Mouse (Mus musculus) kidney, postnatal 4 days (tissue): ENCODE results near the gene Pde4b.
"Not testable (repeated sequence)": the region's sequence is repeated elsewhere in the genome, so short reads cannot be mapped to it uniquely, and the experiment has no call there.

Source experiments
- DNase-seq, 2 experiments: peaks; one replicate each; pipeline ENCODE4 v3.0.0; 2021; ENCODE audit warnings: mixed read lengths in 2 of 2

The Pde4b gene

DNA sequence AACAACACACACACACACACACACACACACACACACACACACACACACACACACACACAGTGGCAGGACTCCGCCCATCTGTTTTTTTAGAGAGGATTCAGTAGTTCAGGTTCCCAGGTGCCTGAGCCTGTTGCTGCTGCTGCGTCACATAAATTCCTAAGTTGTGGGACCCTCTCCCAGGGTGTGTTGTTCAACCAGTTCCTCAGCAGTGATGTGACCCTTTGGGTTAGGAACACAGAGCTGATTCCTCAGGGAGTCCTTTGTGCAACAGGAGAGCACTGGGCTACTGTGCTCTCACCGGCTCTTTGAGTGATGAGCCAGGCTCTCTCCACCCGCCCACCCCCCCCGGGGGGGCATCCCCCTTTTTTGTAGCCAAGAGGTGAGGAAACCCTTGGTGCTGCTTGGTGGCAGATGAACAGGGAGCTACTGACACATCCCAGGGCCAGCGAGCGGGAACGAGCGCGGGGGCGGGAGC lies at the start of gene Pde4b:
Gene Pde4b, plus strand, starts transcription at position 453 of the 475 bp plus-strand sequence.
- no peak for DNase-seq

DNA sequence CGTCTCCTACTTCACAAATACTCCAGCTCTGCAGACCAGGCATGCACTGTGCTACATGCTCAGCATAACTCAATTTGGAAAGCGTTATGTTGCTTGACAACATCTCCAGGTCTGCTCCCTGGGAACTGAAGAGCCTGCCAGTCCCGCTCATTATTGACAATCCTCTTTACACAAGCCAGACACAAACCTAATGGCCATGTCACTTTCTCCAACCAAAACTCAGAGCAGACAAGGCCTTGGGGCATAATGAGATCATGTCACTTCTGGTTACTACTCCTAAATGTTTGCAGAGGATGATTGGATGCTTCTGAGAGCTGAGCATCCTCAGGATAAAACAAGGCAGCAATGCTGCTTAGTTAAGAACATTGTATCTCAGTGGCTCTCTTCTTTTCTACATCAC lies 47.2 kb upstream of the Pde4b start:
- no peak for DNase-seq

DNA sequence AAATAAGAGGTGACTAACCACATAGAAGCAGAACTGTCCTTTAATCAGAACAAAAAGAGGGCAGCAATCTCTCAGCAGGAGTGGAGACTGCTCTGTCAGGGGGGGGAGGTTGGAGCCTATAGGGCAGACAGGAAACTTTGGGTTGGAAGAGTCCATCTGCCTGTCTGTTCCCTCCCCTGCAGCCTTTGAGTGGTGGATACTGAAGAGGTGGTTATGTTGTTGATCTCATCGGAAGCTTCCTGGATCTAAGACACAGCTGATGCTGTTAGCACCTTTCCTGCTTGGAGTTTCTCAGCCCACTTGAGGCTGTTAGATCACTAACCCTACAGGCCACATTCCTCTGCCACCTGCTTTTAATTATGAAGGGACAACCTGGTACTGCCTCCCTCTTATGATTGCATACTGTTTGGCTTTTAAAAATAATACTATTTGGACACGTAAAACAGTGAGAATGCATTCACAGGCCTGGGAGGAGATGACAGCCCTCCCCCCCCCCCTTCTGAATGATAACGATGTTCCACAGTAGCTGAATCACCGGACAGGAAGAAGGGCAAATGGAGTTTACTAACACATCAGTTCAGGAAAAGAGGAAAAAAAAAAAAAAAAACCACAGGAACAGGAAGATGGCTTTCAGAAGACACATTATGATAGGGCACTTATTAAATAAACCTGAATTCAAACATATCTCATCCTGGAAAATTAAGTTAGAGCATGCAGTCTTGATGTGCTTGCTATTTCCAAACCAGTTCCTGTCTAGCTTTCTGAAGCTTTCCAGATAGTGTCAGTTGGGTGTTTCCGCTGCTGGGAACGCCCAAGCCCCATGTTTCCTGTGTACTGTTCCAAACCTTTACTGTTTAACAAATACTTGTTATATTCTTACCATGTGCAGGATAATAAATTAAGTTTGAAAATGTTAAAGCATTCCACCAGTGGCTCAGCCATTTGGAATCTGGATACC lies 41.9 kb upstream of the Pde4b start:
- peak in 1 of 2 experiments; percentile 20 for DNase-seq

DNA sequence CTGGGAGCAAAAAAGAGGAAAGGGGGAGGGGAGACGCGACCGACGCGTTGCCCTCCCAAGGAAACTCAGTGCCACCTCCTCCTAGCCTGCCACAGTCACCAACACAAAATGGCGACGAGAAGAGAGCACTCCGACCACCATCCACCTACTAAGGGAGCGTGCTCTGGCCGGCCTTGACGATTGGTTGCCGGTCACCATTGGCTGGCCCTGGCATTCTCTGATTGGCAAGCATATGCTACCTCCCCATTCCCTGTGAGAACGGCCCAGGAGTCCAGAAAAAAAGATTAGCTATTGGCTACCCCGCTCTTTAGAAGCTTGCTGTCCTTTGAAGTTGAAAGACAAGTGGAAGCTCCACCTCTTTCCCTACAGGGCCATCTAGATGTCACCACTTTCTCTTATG lies 38.0 kb upstream of the Pde4b start:
- DNase-seq: not testable (repeated sequence)

DNA sequence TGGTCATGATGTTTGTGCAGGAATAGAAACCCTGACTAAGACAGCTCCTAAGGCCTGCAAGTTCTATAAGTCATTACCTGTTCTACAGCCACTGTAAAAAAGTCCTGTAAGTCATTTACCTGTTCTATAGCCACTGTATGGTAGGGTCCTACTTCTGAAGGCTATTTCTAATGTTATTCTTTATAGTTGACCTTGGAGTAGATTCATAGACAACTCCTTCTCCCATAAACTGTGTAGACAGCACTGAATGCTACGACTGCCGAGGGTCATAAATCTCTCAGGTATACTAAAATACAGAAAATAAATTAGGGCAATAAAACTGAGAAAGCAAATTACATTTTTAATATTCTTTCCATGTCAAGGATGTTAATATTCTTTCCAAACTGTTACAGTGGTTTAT lies 26.0 kb upstream of the Pde4b start:
- DNase-seq: no peak

DNA sequence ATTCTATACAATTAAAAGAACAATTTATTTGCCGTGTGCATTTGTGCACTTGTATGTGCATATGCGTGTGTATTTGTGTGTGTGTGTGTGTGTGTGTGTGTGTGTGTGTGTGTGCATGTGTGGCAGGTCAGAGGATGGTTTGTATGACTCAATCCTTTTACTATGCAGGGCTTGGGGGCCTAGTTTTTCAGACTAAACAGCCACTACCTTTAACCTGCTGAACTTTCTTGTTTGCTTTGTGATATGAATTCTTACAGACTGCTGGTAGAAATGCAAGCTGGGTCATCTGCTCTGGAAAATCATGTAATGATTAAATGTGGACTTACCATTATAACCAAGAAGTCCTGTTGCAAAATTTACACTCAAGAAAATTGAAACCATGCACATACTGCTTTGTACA lies 18.0 kb upstream of the Pde4b start:
- no peak for DNase-seq

DNA sequence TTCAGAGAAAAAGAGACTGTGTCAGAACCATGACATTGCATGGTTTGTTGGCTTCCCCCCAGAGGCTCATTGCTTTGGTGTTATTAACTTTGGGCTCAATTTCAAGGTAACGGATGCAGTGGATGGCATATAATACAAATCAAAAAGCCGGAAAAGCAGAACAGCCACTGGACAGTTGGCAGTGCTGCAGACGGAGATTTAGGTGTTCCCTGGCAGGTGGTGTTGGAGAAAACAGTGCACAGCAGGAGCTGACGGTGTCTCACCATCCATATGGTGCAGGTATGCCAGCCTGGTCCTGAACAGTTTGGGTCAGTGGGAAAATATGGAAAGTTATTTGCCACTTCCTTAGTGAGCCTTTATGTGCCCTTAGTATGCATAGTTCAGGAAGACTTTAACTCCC lies 1.0 kb upstream of the Pde4b start:
- DNase-seq: no peak

DNA sequence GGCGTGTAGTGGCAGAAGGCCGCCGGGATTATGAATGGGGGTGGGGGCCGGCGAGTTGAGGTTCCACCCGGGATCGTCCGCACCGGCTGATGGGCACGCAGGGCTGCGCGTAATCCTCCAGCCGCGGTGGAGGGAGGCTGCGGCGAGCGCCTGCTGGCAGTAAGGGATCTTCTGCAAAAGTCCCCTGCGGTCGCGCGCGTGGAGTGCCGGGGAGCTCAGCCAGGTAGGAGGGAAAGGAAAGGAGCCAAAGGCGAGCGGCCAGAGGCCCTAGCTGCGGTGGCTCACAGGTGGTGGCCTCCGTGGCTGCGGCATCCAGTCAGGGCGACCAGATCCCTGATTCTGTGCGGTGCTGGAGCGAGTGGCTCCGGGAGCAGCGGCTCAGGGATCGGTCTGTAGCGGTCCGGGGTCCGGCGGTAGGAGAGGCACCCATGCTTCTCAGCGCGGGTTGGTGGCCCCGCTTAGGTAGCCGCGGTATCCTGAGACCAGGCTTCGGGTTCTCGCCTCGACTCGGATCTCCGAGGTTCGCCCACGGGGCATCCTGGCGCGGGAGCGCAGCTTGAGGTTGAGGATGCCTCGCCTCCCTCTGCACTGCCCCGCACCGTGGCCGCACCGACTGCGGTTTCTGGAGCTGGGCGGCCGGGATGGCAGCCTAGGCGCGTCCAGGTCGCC lies 357 bp downstream of the Pde4b start:
- DNase-seq: peak; percentile 25 to 44

DNA sequence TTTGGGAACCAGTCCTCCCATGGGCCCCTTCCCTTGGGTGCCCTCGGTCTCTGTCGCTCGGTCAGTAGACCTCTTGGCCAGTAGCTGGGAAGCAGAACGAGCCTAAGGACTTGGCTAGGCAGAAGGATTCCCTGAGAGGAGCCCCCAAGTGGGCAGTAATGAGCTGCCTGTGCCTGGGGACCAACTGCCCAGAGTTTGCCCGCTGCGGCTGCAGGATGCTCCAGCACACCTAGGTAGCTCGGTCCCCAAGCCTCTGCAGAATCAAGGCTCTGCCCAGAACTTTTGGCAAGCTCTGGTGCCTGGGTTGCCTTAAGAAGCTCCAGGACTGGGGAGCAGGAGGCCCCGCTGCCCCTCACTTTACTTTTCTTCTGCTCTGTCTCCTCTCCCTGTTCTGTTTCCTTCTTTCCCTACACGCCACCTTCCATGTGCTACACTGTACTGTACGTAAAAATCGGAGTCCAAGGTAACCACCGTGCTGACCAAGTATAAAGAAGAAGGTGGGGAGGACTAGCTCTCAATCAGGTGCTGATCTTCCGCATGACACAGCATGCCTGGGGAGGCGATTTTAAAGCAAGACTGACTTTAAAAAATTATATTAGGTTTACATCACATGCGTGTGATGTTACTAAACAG lies 1.0 kb downstream of the Pde4b start:
- peak in 1 of 2 experiments; percentile 8 for DNase-seq

DNA sequence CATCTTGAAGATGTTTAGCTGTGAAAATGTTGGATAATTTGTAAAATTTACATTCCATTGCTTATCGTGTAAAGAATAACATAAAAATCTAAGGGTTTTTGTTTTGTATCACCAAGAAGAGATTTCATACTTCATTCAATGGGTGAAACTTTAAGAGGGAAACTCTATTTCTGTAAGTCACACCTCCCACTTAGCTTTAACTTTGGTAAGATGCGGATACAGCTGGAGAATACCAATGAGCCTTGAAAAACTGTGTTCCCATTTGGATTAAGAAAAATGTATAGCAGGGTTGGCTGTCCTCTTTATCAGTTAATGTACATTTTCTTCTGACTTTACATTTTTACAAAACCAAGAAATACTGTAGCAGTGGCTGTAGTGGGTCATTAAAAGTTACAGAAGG lies 8.5 kb downstream of the Pde4b start:
- no peak for DNase-seq

DNA sequence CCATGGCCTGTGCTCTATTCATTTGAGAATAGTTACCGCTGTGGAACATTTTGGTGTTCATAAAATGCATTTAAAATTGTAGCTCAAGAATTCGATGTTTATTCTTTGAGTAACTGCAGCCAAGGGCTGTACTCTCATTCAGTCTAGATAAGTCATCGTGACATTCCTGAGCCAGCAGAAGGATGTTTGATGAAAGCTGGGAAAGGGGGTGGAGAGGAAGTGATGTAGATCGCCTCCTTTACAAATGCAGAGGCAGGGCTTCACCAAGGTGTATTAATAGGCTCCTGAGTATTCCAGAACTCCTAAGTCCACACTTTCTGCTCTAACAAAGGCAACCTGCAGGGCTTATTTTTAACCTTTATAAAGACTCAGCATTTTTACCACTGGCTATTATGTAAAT lies 14.9 kb downstream of the Pde4b start:
- no peak for DNase-seq

DNA sequence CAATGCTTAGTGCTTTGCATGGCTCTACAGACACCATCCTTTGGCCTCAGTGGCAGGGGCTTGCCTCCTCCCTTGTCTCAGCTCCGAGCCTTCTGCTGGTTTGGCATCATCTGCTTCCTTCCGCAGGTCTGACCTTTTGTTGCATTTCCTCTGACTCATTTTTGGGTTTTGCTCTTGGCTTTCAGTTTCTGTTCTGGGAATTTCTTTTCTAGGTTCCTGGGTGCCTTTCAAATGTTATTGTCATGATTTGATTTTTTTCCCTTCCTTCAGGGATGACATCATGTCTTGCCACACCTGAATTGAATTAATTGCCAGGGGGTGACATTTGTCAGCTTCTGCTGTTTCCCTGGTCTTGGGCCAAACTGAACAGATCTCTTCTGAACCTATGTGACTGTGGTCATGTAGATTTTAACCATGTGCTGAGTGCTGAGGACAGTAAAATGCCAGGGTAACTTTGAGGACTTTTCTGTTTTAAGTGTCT lies 17.2 kb downstream of the Pde4b start:
- DNase-seq: peak in 1 of 2 experiments; percentile 5

DNA sequence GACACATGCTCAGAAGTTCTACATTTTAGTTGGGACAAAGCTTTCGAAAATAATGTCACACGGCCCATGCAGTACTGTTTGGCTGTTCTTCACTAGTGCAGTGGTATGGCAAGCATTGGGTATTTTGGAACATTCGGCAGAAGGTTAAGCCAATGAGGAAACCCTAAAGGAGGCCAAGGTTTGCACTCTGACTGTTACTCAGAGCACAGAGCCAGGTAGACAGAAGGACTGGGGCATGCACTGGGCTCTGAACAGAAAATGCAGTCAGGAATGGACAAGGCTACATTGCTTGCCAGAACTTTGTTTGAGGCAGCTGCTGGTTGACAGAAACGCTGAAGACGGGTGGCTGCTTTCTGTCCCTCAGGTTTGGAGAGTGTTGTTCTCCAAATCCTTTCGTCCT lies 19.4 kb downstream of the Pde4b start:
- DNase-seq: no peak

DNA sequence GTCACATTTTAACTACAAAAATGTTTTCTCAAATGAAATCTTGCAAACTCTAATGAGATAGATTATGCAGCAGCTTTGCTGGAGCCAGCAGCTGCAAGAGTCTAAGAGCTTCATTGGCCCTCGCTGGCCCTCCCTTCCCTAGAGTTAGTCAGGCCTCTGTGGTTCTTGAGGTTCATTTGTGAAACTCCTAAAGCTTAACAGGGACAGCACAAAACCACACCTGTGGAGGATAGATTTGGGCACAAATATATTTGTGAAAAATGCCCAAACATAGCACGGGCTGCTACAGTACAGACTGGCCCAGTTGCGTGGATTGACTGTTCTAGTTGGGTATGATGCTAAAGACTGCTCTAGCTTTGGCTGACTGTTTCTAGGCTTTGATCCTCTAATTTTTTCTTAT lies 32.1 kb downstream of the Pde4b start:
- DNase-seq: no peak

DNA sequence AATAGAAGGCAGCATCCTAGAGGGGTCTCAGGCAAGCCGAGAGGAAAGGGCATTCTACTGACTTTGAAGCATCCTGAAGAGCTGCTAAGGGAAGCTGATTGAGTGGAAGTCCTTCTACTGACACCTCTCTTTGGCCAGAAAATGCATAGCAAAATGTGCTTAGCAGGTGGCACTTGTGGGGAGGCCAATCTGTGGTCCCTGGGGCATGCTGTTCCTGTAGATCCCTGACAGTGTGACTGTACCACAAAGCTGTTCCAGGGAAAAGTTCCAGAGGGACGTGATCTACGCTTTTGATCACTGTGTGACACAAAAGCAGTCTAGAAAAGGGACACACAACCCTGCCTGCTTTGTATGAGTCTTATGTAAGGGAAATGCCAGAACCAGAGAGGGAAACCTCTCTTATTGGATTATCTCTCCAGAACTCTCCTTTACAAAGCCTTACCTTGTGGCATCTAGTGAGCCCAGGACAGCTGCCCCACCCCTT lies 49.1 kb downstream of the Pde4b start:
- no peak for DNase-seq

DNA sequence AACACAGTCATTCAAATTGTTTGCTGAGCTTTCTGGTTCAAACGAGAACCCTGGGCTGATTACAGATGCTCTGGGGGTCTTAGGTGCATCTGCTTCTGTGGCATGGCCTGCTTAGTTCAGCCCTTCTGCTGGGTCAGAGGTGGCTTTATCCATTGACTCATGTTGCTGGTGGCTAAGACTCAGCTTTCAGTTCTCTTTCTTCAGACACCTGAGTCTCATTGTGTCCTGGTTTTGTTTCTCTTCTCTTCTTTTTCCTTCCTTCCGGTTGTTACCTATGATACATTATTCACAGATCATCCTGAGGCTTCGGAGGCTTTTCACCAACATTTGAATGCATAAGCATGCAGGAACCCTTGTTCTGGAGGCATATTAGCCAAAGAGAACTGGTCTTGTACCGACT lies 51.0 kb downstream of the Pde4b start:
- DNase-seq: no peak

DNA sequence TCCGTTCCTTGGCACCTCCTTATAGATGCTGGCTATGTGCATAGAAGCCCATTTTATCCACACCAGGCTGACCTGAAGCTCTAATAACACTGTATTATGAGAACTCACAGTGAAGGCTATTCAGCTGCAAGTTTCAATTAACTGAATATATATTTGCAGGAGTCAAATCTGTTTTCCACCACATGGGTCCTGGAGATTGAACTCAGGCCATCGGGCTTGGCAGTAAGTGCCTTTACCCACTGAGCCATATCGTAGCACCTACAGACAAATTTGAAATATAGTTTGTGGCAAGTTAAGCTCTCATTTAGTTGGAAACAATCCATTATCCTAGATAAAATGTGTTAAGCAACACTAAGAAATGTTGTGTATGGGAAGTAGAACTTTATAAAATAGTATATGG lies 53.9 kb downstream of the Pde4b start:
- no peak for DNase-seq

DNA sequence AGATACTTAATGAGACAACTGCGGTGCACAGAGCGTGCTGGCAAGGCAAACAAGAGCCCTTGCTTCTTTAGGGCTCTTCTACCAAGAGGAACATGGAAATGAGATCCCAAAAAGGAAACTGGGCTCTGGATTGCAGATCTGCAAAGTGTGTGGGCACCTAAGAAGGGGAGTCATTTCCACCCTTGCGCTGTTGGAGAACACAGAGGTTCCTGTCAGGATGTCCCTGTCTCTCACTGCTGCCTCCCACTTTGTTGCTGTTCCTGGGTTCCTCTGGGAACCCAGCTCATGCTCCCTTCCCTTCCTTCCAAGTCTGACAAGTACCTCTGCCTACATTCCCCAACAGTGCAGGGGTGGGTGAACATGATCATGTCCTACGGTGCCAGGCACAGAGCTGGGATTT lies 61.4 kb downstream of the Pde4b start:
- DNase-seq: no peak

DNA sequence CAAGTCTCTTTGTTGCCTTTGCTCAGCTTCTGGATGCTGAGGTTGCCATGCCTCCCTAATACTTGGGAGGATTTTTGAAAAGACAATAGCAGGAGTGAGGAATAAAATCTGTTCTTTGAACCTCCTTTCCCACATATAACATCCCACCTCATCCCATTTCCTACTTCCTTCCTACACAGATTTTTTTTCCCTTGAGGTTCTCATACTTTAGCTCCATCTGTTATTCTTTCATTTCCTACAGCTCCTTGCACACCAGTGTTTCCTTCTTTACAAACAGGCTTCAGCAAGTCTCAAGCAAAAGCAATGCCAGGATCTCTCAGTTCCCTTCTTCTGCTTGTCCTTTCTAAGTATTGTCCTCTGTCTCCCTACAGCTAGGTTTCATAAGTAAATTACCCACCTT lies 71.8 kb downstream of the Pde4b start:
- no peak for DNase-seq

DNA sequence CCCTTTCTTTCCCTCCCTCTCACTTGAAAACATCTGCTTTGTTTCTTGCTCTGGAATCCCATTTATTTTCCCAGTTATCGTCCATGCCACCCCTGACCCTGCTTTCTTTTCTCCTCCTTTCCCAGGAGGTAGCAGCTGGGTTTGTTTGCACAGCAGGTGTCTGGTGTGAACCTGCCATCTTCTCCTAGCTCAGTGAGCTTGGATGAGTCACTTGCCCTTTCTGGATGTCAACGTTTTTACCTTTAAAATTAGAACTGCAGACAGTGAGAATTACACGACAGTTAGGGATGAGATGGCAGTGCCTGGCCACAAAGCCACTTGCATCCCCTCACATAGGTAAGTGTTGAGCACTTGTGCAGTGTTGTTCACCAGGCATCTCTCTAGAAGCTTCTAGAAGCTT lies 84.3 kb downstream of the Pde4b start:
- DNase-seq: no peak

DNA sequence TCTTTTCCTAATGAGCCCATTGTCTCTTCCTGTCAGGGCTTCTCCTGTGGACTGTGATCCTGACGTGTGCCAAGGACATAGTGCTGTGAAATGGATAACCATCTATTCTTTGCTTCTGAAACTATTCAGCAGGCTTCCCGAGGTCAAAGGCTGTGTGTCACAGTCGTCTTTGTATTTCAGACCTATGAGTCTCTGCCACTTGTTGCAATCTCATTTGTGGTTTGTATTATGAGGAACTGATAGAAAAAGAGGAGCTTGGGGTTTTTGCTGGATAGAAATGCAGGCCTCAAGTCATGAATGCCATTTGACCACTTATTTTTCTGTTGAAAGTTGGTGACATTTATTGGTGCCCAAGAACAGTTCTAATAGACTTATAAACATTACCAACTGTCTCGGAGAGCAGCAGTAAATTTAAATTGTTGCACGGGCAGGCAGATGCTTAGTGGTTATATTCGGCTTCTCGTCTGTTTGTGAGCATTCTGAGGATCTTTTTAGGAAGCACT lies 85.4 kb downstream of the Pde4b start:
- DNase-seq: no peak

DNA sequence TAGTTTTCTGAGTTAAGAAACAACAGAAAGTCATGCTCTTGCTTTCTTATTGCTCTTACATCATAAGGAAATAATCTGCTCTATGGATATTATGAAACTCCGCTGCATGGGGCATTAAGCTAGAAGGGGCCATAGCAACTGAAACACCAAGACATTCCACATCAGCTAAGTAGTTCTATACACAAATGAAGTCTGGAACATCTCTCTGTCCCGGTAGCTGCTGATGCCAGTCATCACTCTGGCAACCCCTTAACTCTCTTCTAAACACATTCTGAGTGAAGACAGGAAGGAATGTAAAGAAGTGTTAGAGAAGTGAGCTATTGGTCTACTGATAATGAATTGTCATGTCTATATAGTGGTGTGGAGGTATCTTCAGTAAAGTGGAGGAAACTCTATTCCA lies 88.6 kb downstream of the Pde4b start:
- DNase-seq: no peak

DNA sequence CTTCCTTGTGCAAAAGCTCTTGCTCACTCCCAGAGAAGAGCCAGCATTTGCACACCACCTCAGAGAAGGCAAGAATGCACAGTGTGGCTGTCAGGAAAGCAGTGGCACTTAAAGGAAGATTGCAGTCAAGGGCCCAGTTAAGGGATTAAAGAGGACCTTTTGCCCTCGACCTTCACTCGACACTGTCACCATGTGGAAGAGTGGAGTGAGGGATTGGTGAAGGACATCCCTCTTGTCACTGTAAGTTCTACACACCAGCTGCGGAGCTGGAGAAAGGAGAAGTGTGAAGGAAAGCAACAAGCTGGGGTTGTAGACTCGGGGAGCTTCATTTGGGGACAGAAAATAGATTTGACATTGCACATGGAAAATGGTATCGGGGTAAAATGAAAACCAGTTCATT lies 89.9 kb downstream of the Pde4b start:
- DNase-seq: no peak
